Comparison of ENCODE assay signal across 10 mouse cellular contexts in the genomic region with DNA sequence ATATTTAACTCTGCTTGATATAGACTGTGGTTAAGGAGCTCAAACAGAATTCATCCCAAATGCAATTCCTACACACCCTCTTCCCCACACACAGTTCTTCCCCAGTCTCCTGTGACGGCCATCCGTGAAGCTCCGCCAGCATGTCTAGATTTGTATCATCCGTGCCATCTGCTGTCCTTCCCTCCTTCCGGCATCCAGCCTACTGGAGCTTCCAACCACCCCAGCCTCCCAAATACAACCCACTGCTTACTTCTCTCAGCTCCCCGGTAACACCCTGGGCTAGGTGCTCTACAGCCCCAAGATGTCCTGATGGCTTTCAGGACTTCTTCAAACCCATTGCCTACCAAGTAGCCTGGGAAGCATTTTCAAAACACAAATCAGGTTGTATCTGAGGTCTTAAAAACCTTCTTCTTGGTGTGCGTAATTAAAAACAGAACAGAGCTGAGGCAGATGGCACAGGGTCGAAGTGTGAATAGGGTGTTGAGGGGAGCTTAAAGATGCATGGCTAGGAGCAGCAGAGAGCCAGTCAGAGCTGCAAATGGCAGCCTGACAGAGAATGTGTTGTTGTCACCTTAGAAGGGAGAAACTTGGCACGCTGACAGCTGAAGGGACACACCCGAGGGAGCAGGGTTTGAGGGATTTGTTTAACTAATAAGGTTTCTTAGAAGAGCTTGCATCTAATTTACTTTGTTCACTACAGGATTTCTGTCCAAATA.
A peak's percentile ranks its signal among the peaks of the same experiment; 100 is the strongest.
DNase-seq lines count a peak whose midpoint lies in the region; ATAC-seq and TF ChIP-seq lines count a peak whose summit lies in the region.
"Had no signal": no experiment of that assay in that cellular context is flagged by ENCODE, and none has a peak within 500 bp of the region (broad histone marks: within the 10 kb centered on the region; RNA-seq: fewer than 3 reads in every experiment).

No protein-coding gene starts in this region.

- H3K9ac ChIP-seq in CH12.LX (ENCODE audit: insufficient read depth, low read depth) = no peak overlapping the region
- H3K9ac ChIP-seq in forebrain, postnatal 0 days = no peak overlapping the region
- H3K9ac ChIP-seq: liver, embryonic 12.5 days had no signal

- TF ChIP-seq RAD21 in CH12.LX (IDR thresholded peaks at IDR 0.05; ENCODE audit: low read depth, low read length) = no peak

- TF ChIP-seq POLR2A in CH12.LX (IDR thresholded peaks at IDR 0.05; ENCODE audit: low read depth, low read length) = no peak
- TF ChIP-seq POLR2A in brain, embryonic 14.5 days (IDR thresholded peaks at IDR 0.05; ENCODE audit: borderline replicate concordance, extremely low read depth, insufficient read depth, insufficient read length, poor library complexity, severe bottlenecking) = no peak

- H3K9me3 ChIP-seq in CH12.LX (replicated peaks; ENCODE audit: low read length) = no peaks in the 10 kb centered on the region
- no peaks in the 10 kb centered on the region for H3K9me3 ChIP-seq in forebrain, postnatal 0 days (ENCODE audit: low read length)
- H3K9me3 ChIP-seq: liver, embryonic 12.5 days had no signal

- no peak overlapping the region for H3K4me2 ChIP-seq in CH12.LX (ENCODE audit: insufficient read depth, low read depth, poor library complexity, severe bottlenecking)
- H3K4me2 ChIP-seq in forebrain, postnatal 0 days (ENCODE audit: low read depth) = no peak overlapping the region
- H3K4me2 ChIP-seq: liver, embryonic 12.5 days had no signal

- no peak overlapping the region for H3K4me3 ChIP-seq in CH12.LX (replicated peaks in 1 of 3; ENCODE audit: low read depth in 2 of 3, low read length in 2 of 3, poor library complexity in 1 of 3)
- no peak overlapping the region for H3K4me3 ChIP-seq in forebrain, postnatal 0 days (ENCODE audit: low read depth, low read length)
- H3K4me3 ChIP-seq: liver, embryonic 12.5 days; myocyte had no signal

- no peak overlapping the region for H3K27ac ChIP-seq in CH12.LX (ENCODE audit: insufficient read depth, low read depth)
- H3K27ac ChIP-seq in forebrain, postnatal 0 days (ENCODE audit: low read depth, low read length) = peak overlapping the region; percentile 63
- H3K27ac ChIP-seq: liver, embryonic 12.5 days had no signal

- intact Hi-C loops in left cerebral cortex, postnatal 10 days (cut with DNase I) = no loop called here

- TF ChIP-seq CTCF in CH12.LX (conservative IDR thresholded peaks at IDR 0.05 in 1 of 2, IDR thresholded peaks at IDR 0.05 in 1 of 2; ENCODE audit: low read depth in 2 of 2, low read length in 2 of 2) = no peak
- TF ChIP-seq CTCF in brain, embryonic 14.5 days (IDR thresholded peaks at IDR 0.05; ENCODE audit: borderline replicate concordance, extremely low read depth, insufficient read depth, insufficient read length) = no peak
- TF ChIP-seq CTCF in forebrain, postnatal 0 days (IDR thresholded peaks at IDR 0.05; ENCODE audit: low read depth) = no peak

- no peaks in the 10 kb centered on the region for H3K79me2 ChIP-seq in CH12.LX (replicated peaks; ENCODE audit: control insufficient read depth, extremely low read depth, insufficient read depth, poor library complexity, severe bottlenecking)

- ATAC-seq in forebrain, postnatal 0 days = peak; percentile 95
- ATAC-seq: liver, embryonic 12.5 days had no signal

- DNase-seq in CH12.LX (ENCODE audit: extremely low read depth) = peak; percentile 4
- peak; percentile 95 for DNase-seq in brain, embryonic 14.5 days (ENCODE audit: low read depth)
- DNase-seq in forebrain, postnatal 0 days = peak; percentile 88
- DNase-seq in left cerebral cortex, postnatal 10 days (ENCODE audit: extremely low spot score in 1 of 2, low spot score in 2 of 2) = peak; percentile 51 to 59
- no peak for DNase-seq in thymus, postnatal 10 days (ENCODE audit: low spot score in 2 of 2)
- no peak for DNase-seq in kidney, adult 9 months
- no peak for DNase-seq in lung, postnatal 4 days
- DNase-seq: kidney, adult 11 months had no signal

- peaks cover 54% of the 10 kb centered on the region for H3K27me3 ChIP-seq in CH12.LX (replicated peaks)
- no peaks in the 10 kb centered on the region for H3K27me3 ChIP-seq in forebrain, postnatal 0 days (ENCODE audit: insufficient read depth, low read length)
- H3K27me3 ChIP-seq: liver, embryonic 12.5 days had no signal

- dilution Hi-C loops in CH12.LX (cut with MboI; ENCODE audit: extremely low pct_ligation_motif_present, extremely low pct_unique_long_range_greater_than_20kb, low sequenced_read_pairs) = no loop called here

- 33% methylated on average over 10 of the region's 10 CpGs for WGBS in forebrain, postnatal 0 days

- no peak for TF ChIP-seq EP300 in CH12.LX (IDR thresholded peaks at IDR 0.05; ENCODE audit: low read length)

- no peaks in the 10 kb centered on the region for H3K36me3 ChIP-seq in CH12.LX (replicated peaks in 1 of 2; ENCODE audit: control insufficient read depth in 1 of 2, insufficient read depth in 1 of 2, low read length in 1 of 2)
- no peaks in the 10 kb centered on the region for H3K36me3 ChIP-seq in forebrain, postnatal 0 days (ENCODE audit: insufficient read depth)
- H3K36me3 ChIP-seq: liver, embryonic 12.5 days had no signal

- in situ Hi-C loops in CH12.LX (cut with MboI; ENCODE audit: low pct_ligation_motif_present, low pct_unique_long_range_greater_than_20kb, low sequenced_read_pairs) = no loop called here

- peaks cover 11 to 14% of the 10 kb centered on the region in 2 experiments for H3K4me1 ChIP-seq in CH12.LX (ENCODE audit: control insufficient read depth in 1 of 2, insufficient read depth in 2 of 2)
- H3K4me1 ChIP-seq in forebrain, postnatal 0 days (ENCODE audit: insufficient read depth) = 0 out of 2 replicates have a peak, but pooled peaks cover 7% of the 10 kb centered on the region
- H3K4me1 ChIP-seq: liver, embryonic 12.5 days had no signal

TF ChIP-seq in CH12.LX, 34 proteins besides CTCF, POLR2A, EP300 and RAD21:
- TF ChIP-seq JUN (IDR thresholded peaks at IDR 0.05; ENCODE audit: insufficient read depth, low read depth, low read length) (no peak), RCOR1 (conservative IDR thresholded peaks at IDR 0.05; ENCODE audit: low read depth, low read length) (no peak), MXI1 (IDR thresholded peaks at IDR 0.05; ENCODE audit: low read depth, low read length) (no peak), PAX5 (IDR thresholded peaks at IDR 0.05; ENCODE audit: low read length) (no peak), CHD1 (IDR thresholded peaks at IDR 0.05; ENCODE audit: low read depth, low read length) (no peak), HCFC1 (IDR thresholded peaks at IDR 0.05; ENCODE audit: low read depth, low read length) (no peak), NELFE (IDR thresholded peaks at IDR 0.05; ENCODE audit: low read depth, low read length) (no peak), JUND (conservative IDR thresholded peaks at IDR 0.05; ENCODE audit: low read depth, low read length) (no peak), E2F4 (IDR thresholded peaks at IDR 0.05; ENCODE audit: insufficient replicate concordance, low read depth, low read length) (no peak), SMC3 (IDR thresholded peaks at IDR 0.05; ENCODE audit: low read depth, low read length) (no peak), GABPA (IDR thresholded peaks at IDR 0.05; ENCODE audit: insufficient replicate concordance, low read depth, low read length) (no peak), MEF2A (IDR thresholded peaks at IDR 0.05; ENCODE audit: borderline replicate concordance, low read depth, low read length) (no peak), IRF4 (IDR thresholded peaks at IDR 0.05; ENCODE audit: low read depth, low read length) (no peak), CHD2 (IDR thresholded peaks at IDR 0.05; ENCODE audit: low read length) (no peak), KAT2A (IDR thresholded peaks at IDR 0.05; ENCODE audit: insufficient replicate concordance, low read length) (no peak), UBTF (IDR thresholded peaks at IDR 0.05; ENCODE audit: low read depth, low read length) (no peak), MAFK (IDR thresholded peaks at IDR 0.05; ENCODE audit: insufficient replicate concordance, low read length) (no peak), POLR2AphosphoS2 (IDR thresholded peaks at IDR 0.05; ENCODE audit: low read depth, low read length) (no peak), NRF1 (IDR thresholded peaks at IDR 0.05; ENCODE audit: low read depth, low read length) (no peak), MYC (IDR thresholded peaks at IDR 0.05; ENCODE audit: low read depth, low read length) (no peak)

Comparison
In these comparisons a context has a peak if more than half of its experiments do, and no peak if none do; other contexts are left out.
1. DNase-seq: peak in CH12.LX (single experiment), brain, embryonic 14.5 days (single experiment), forebrain, postnatal 0 days (single experiment) and left cerebral cortex, postnatal 10 days (2 of 2); none in thymus, postnatal 10 days (0 of 2), kidney, adult 9 months (single experiment) and lung, postnatal 4 days (0 of 2).